Mouse (Mus musculus): ENCODE data around the gene Elovl7. TPM values are rescaled to one million over a fixed set of nuclear protein-coding genes. Genes with fewer than 3 reads are reported as not detected.
A peak's percentile ranks its signal among the peaks of the same experiment; 100 is the strongest.

The Elovl7 gene
- polyA plus RNA-seq, 1 experiment = 19.6 TPM

GRCm38 (mm10) chr13:108229634-108230330 lies 15.6 kb downstream of the Elovl7 start:
- DNase-seq (ENCODE audit: low read depth, low spot score) = peak; percentile 96
- 34% methylated on average over 6 of the region's 6 CpGs for WGBS

- 2% methylated on average over 4 of the region's 4 CpGs for WGBS
Observed at GRCm38 (mm10) chr13:108240012-108240411, 25.8 kb downstream of the Elovl7 start.

GRCm38 (mm10) chr13:108241715-108242114 lies 27.5 kb downstream of the Elovl7 start:
- WGBS = 85% methylated on average over 5 of the region's 5 CpGs
- DNase-seq (ENCODE audit: low read depth, low spot score) = no peak

More at GRCm38 (mm10) chr13:108240012-108240411, 25.8 kb downstream of the Elovl7 start:
- DNase-seq (ENCODE audit: low read depth, low spot score) = no peak

- WGBS = 61% methylated on average over 11 of the region's 11 CpGs
- DNase-seq (ENCODE audit: low read depth, low spot score) = no peak
Observed at GRCm38 (mm10) chr13:108245086-108245697, 31.0 kb downstream of the Elovl7 start.

GRCm38 (mm10) chr13:108251106-108251505 lies 36.9 kb downstream of the Elovl7 start:
- 30% methylated on average over 5 of the region's 5 CpGs for WGBS
- DNase-seq (ENCODE audit: low read depth, low spot score) = no peak

GRCm38 (mm10) chr13:108253977-108254376 lies 39.8 kb downstream of the Elovl7 start:
- DNase-seq (ENCODE audit: low read depth, low spot score) = no peak
- 81% methylated on average over 5 of the region's 5 CpGs for WGBS

GRCm38 (mm10) chr13:108263042-108263441 lies 48.8 kb downstream of the Elovl7 start:
- 55% methylated on average over 8 of the region's 8 CpGs for WGBS
- no peak for DNase-seq (ENCODE audit: low read depth, low spot score)

- WGBS = 88% methylated on average over 4 of the region's 4 CpGs
- DNase-seq (ENCODE audit: low read depth, low spot score) = no peak
Observed at GRCm38 (mm10) chr13:108265394-108265793, 51.2 kb downstream of the Elovl7 start.

- no peak for DNase-seq (ENCODE audit: low read depth, low spot score)
- 67% methylated on average over 9 of the region's 9 CpGs for WGBS
Observed at GRCm38 (mm10) chr13:108267841-108268634, 53.8 kb downstream of the Elovl7 start.

GRCm38 (mm10) chr13:108271458-108272148 lies 57.4 kb downstream of the Elovl7 start:
- DNase-seq (ENCODE audit: low read depth, low spot score) = no peak
- WGBS = 17% methylated on average over 7 of the region's 7 CpGs

GRCm38 (mm10) chr13:108272332-108272731 lies 58.1 kb downstream of the Elovl7 start:
- 68% methylated on average over 8 of the region's 8 CpGs for WGBS
- no peak for DNase-seq (ENCODE audit: low read depth, low spot score)

GRCm38 (mm10) chr13:108273034-108273433 lies 58.8 kb downstream of the Elovl7 start:
- DNase-seq (ENCODE audit: low read depth, low spot score) = no peak
- WGBS = 81% methylated on average over 15 of the region's 15 CpGs

GRCm38 (mm10) chr13:108273456-108273855 lies 59.3 kb downstream of the Elovl7 start:
- DNase-seq (ENCODE audit: low read depth, low spot score) = no peak
- 60% methylated on average over 5 of the region's 5 CpGs for WGBS

GRCm38 (mm10) chr13:108276561-108276960 lies 62.4 kb downstream of the Elovl7 start:
- DNase-seq (ENCODE audit: low read depth, low spot score) = no peak
- 67% methylated on average over 1 of the region's 1 CpGs for WGBS

- no peak for DNase-seq (ENCODE audit: low read depth, low spot score)
- WGBS = 93% methylated on average over 7 of the region's 7 CpGs
Observed at GRCm38 (mm10) chr13:108277320-108277719, 63.1 kb downstream of the Elovl7 start.

GRCm38 (mm10) chr13:108278592-108278991 lies 64.4 kb downstream of the Elovl7 start:
- DNase-seq (ENCODE audit: low read depth, low spot score) = no peak
- WGBS = 75% methylated on average over 6 of the region's 6 CpGs

GRCm38 (mm10) chr13:108284312-108284711 lies 70.1 kb downstream of the Elovl7 start:
- DNase-seq (ENCODE audit: low read depth, low spot score) = no peak
- 91% methylated on average over 2 of the region's 2 CpGs for WGBS

- 53% methylated on average over 3 of the region's 3 CpGs for WGBS
- no peak for DNase-seq (ENCODE audit: low read depth, low spot score)
Observed at GRCm38 (mm10) chr13:108287953-108288352, 73.7 kb downstream of the Elovl7 start.

- 79% methylated on average over 3 of the region's 3 CpGs for WGBS
- DNase-seq (ENCODE audit: low read depth, low spot score) = no peak
Observed at GRCm38 (mm10) chr13:108289436-108289835, 75.2 kb downstream of the Elovl7 start.

- 73% methylated on average over 4 of the region's 4 CpGs for WGBS
- no peak for DNase-seq (ENCODE audit: low read depth, low spot score)
Observed at GRCm38 (mm10) chr13:108290314-108290713, 76.1 kb downstream of the Elovl7 start.

All from large intestine, adult 2 months (tissue).